Mouse (Mus musculus) hindbrain, embryonic 15.5 days (tissue): ENCODE measurements around the gene Azgp1. TPM values are rescaled to one million over a fixed set of nuclear protein-coding genes. Genes with fewer than 3 reads are reported as not detected.
"Not testable (repeated sequence)": the region's sequence is repeated elsewhere in the genome, so short reads cannot be mapped to it uniquely, and the experiment has no call there.

Experiments
- ATAC-seq: fragments of 200-750 bp; cut with Nextera tagmentation; 2 replicates; pipeline ENCODE4 v1.8.0; 2017; ENCODE audit warnings: low read depth, moderate number of reproducible peaks, moderate TSS enrichment; ENCODE audit not compliant: low FRiP score
- H3K27ac ChIP-seq: fragments of 300-500 bp; sonication (generic); replicated peaks from 2 replicates; pipeline ENCODE4 v1.5.1; 2015; ENCODE audit warnings: mild to moderate bottlenecking, inconsistent platforms
- H3K27me3 ChIP-seq: fragments of 300-500 bp; sonication (generic); 2 replicates; pipeline ENCODE4 v1.6.1; 2015; ENCODE audit warnings: control low read depth, inconsistent platforms
- H3K36me3 ChIP-seq: fragments of 300-500 bp; sonication (generic); 2 replicates; pipeline ENCODE4 v1.6.1; 2015; ENCODE audit warnings: control low read depth, inconsistent platforms
- H3K4me1 ChIP-seq: fragments of 300-500 bp; sonication (generic); replicated peaks from 2 replicates; pipeline ENCODE4 v1.6.1; 2015; ENCODE audit warnings: control low read depth, inconsistent platforms
- H3K4me2 ChIP-seq: fragments of 300-500 bp; sonication (generic); 2 replicates; pipeline ENCODE4 v1.6.1; 2015; ENCODE audit warnings: moderate library complexity, mild to moderate bottlenecking, inconsistent platforms
- H3K4me3 ChIP-seq: fragments of 300-500 bp; sonication (generic); 2 replicates; pipeline ENCODE4 v1.5.1; 2015; ENCODE audit warnings: mild to moderate bottlenecking, inconsistent platforms
- H3K9ac ChIP-seq: fragments of 300-500 bp; sonication (generic); 2 replicates; pipeline ENCODE4 v1.6.1; 2015; ENCODE audit warnings: inconsistent platforms
- H3K9me3 ChIP-seq: fragments of 300-500 bp; sonication (generic); 2 replicates; pipeline ENCODE4 v1.6.1; 2016; ENCODE audit warnings: control low read depth, inconsistent platforms
- WGBS: fragments of 180-500 bp; shearing (Covaris S2); methylation state at CpG from one replicate; pipeline ENCODE4 v1.1.7; 2015; 5-methylcytosine and 5-hydroxymethylcytosine counted together
- polyA plus RNA-seq: library from polyadenylated mRNA; unstranded; fragments of >200 nt; fragmentation: Nextera tagmentation; extraction: Ambion mirVana; gene quantifications from 2 replicates; pipeline ENCODE4 v1.2.1, GENCODE M21; 2015

Gene Azgp1
- polyA plus RNA-seq, 1 experiment from 2014 or later = not detected

DNA sequence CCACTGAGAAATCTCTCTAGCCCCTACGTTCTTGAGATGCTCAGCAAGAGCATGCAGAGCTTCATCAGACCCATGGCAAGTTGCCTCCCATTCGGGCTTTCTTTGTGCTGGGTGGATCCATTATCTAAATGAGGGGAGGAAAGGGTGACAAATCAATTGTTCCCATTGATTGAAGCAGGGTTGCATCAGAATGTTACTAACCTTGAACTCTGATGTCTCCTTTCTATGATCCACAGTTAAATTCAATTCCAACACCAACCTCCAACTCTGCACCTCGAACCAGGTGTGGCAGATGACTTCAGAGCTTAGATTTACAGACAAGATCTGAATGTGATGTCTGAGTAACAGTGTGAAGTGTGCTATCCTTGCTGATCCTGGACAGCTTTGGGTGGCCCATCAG lies 6.6 kb upstream of the Azgp1 start:
- WGBS = 51% methylated on average over 3 of the region's 3 CpGs
- Histone ChIP-seq H3K9ac (no peak overlapping the region), H3K4me1 (no peaks in the 10 kb centered on the region), H3K36me3 (no peaks in the 10 kb centered on the region), H3K27me3 (no peaks in the 10 kb centered on the region), H3K9me3 (no peaks in the 10 kb centered on the region), H3K4me2 (no peak overlapping the region), H3K27ac (no peak overlapping the region), H3K4me3 (no peak overlapping the region)
- ATAC-seq = no peak

DNA sequence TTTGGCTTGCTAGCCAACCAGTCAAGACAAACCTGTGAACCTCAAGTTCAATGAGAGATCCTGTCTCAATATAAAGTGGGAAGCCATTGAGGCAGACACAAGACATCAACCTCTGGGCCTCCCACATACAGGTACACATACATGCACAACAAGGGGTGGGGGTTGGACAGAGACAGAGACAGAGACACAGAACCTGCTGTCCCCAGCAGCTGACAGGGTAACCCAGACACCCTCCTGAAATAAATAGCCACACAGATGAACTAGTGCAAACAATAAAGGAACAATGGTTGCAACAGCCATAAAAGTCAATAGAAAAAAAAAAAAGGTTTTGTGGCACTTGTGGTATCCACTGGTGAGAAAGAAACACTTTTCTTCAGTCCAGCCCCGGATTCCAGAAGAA lies 5.9 kb upstream of the Azgp1 start:
- Histone ChIP-seq H3K27ac (no peak overlapping the region), H3K36me3 (no peaks in the 10 kb centered on the region), H3K4me2 (no peak overlapping the region), H3K27me3 (no peaks in the 10 kb centered on the region), H3K9ac (no peak overlapping the region), H3K9me3 (no peaks in the 10 kb centered on the region), H3K4me1 (no peaks in the 10 kb centered on the region), H3K4me3 (no peak overlapping the region)
- 63% methylated on average over 1 of the region's 1 CpGs for WGBS
- no peak for ATAC-seq

DNA sequence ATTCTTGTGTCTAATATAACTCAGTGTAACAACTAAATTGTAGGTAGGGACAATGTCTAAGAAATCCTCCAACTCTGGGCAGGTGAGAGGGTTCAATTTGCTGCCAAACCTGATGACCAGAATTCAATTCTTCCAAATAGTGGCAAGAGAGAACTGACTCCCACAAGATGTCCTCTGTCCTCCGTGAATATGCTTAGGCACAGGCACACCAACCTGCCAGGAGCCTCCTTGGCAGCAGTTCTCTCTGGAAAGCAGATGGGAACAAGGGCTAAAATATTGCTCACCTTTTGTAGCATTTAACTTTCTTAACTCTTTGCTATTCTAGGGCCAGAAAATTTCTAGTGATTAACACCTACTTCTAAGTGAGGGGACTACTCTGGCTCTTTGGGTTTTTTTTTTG lies 4.0 kb upstream of the Azgp1 start:
- Histone ChIP-seq H3K36me3 (no peaks in the 10 kb centered on the region), H3K27ac (no peak overlapping the region), H3K9ac (no peak overlapping the region), H3K4me1 (no peaks in the 10 kb centered on the region), H3K9me3 (no peaks in the 10 kb centered on the region), H3K4me2 (no peak overlapping the region), H3K27me3 (no peaks in the 10 kb centered on the region), H3K4me3 (no peak overlapping the region)
- 61% methylated on average over 1 of the region's 1 CpGs for WGBS
- ATAC-seq = no peak

DNA sequence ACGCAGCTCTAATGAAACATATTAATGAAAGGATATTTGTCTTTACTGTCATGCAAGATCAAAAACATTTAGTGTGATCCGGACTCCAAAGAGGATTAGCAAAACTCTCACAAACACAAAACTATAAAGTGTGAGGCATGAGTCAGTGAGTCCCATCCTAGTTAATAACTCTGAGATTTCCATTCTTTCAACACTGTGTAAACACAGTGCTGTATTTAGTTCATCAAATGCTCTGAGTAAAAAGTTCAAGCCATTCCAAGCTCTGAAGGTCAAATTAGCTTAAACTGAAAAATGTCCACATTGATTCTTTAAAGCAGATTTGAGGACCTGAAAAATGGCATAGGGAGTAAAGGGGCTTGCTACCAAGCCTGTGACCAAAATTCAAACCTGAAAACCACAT lies 2.2 kb upstream of the Azgp1 start:
- Histone ChIP-seq H3K27me3 (no peaks in the 10 kb centered on the region), H3K4me2 (no peak overlapping the region), H3K4me1 (no peaks in the 10 kb centered on the region), H3K36me3 (no peaks in the 10 kb centered on the region), H3K27ac (no peak overlapping the region), H3K4me3 (no peak overlapping the region), H3K9me3 (no peaks in the 10 kb centered on the region), H3K9ac (no peak overlapping the region)
- 87% methylated on average over 2 of the region's 2 CpGs for WGBS
- ATAC-seq = no peak

DNA sequence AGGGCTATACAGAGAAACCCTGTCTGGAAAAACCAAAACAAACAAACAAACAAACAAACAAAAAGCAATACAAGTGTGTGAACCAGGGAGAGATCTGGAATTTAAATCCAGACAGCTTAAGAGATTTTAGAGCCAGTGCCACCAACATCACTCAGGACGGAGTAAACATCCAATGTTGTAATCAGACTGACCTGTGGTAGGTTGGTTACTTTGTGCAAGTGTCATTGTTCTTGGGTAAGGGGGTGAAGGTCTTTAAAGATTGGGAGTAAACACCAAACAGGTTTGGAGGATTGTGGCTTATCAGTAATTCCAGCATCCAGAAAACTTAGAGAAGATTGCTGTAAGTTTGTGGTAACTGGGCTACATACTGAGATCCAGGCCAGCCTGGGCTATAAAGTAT lies 5.0 kb downstream of the Azgp1 start:
- no peak for ATAC-seq
- H3K4me2 ChIP-seq = no peak overlapping the region

DNA sequence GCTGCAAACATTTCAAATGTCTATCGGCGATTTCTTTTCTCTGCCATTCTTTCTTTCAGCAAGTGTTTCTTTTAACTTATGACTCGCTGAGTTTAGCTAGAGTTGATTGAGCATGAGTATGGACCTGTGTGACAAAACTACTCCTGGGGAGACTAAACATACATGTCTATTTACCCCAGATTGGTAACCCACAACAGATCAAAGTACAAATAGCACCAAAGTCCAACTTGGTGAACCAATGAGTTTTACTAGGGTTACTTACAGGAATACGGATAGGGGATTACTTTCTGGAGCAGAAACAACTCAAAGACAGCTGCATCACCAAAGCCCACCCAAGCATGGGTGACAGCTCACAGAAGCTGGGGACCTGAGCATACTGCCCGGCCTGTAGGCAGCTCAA lies 28.1 kb downstream of the Azgp1 start:
- no peak overlapping the region for H3K4me3 ChIP-seq
- H3K27me3 ChIP-seq = no peaks in the 10 kb centered on the region
- H3K36me3 ChIP-seq = no peaks in the 10 kb centered on the region
- H3K4me2 ChIP-seq = no peak overlapping the region
- no peak overlapping the region for H3K27ac ChIP-seq
- WGBS = 88% methylated on average over 5 of the region's 5 CpGs
- no peak overlapping the region for H3K9ac ChIP-seq
- no peaks in the 10 kb centered on the region for H3K9me3 ChIP-seq
- H3K4me1 ChIP-seq = no peaks in the 10 kb centered on the region
- ATAC-seq = no peak

More for the DNA sequence above, 5.0 kb downstream of the Azgp1 start:
- Histone ChIP-seq H3K9me3 (no peaks in the 10 kb centered on the region), H3K27ac (no peak overlapping the region), H3K9ac (no peak overlapping the region), H3K4me3 (no peak overlapping the region), H3K27me3 (no peaks in the 10 kb centered on the region), H3K36me3 (no peaks in the 10 kb centered on the region), H3K4me1 (no peaks in the 10 kb centered on the region)
- 94% methylated on average over 1 of the region's 1 CpGs for WGBS

DNA sequence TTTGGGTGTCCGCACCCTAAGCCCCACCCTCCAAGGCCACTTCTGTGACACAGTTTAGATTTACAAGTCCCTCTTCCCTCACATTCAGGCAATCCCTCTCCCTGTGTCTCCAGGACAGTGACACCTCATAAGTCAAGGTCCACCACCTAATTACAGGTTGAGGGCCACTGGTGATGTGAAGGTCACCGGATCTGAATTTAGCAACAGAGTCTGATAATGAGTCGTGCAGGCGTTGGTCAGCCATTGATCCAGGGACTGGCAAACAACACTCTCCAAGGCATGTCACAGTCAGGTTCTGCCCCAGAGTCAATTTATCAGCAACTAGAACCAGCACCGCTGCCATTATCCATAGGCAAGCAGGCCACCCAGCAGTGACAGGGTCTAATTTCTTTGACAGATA lies 31.1 kb downstream of the Azgp1 start:
- Histone ChIP-seq H3K4me2 (no peak overlapping the region), H3K27me3 (no peaks in the 10 kb centered on the region), H3K4me3 (no peak overlapping the region), H3K9ac (no peak overlapping the region), H3K4me1 (no peaks in the 10 kb centered on the region), H3K9me3 (no peaks in the 10 kb centered on the region), H3K27ac (no peak overlapping the region), H3K36me3 (no peaks in the 10 kb centered on the region)
- no peak for ATAC-seq
- 95% methylated on average over 5 of the region's 5 CpGs for WGBS

DNA sequence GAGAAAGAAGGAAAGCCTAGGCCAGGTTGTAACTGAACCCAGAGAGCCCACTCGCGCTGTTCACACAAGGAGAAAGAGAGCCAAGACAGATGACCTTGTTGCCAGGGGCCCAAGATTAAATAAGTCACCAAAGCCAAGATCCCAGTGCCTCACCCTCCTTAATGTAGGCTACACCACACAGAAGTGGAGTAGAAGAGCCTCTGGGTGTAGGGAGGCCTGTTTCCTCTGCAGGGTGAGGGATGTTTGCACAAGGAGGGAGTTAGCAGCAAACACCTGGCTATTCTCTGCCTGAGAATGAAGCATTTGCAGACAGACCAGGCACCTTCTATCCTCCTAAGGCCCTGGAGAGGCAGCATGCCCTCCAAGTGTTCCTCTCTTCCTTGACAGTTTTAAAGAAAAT lies 35.2 kb downstream of the Azgp1 start:
- Histone ChIP-seq H3K27ac (no peak overlapping the region), H3K4me1 (no peaks in the 10 kb centered on the region), H3K9me3 (no peaks in the 10 kb centered on the region), H3K36me3 (no peaks in the 10 kb centered on the region), H3K4me2 (no peak overlapping the region), H3K4me3 (no peak overlapping the region), H3K27me3 (no peaks in the 10 kb centered on the region), H3K9ac (no peak overlapping the region)
- ATAC-seq = no peak
- 92% methylated on average over 2 of the region's 2 CpGs for WGBS

DNA sequence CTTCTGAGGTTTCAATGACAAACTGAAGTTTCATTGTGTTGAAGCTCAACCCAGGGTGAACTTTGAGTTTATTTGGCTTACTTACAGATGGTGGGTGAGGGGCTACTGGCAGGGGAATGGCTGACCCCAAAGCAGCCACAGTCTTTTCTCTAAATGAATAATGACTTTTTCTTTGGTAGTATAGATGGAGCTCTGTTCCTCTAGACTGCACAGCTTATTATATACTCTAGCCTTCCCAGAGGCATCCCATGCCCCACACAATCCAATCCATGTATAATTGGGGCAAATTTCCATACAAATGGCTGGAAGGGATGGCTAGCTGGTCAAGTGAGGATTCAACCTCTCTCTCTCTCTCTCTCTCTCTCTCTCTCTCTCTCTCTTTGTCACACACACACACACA lies 35.7 kb downstream of the Azgp1 start:
- H3K27me3 ChIP-seq = no peaks in the 10 kb centered on the region
- no peak overlapping the region for H3K4me3 ChIP-seq
- no peak overlapping the region for H3K9ac ChIP-seq
- no peak overlapping the region for H3K27ac ChIP-seq
- no peak overlapping the region for H3K4me2 ChIP-seq
- no peaks in the 10 kb centered on the region for H3K9me3 ChIP-seq
- H3K4me1 ChIP-seq = no peaks in the 10 kb centered on the region
- H3K36me3 ChIP-seq = no peaks in the 10 kb centered on the region
- ATAC-seq = no peak

DNA sequence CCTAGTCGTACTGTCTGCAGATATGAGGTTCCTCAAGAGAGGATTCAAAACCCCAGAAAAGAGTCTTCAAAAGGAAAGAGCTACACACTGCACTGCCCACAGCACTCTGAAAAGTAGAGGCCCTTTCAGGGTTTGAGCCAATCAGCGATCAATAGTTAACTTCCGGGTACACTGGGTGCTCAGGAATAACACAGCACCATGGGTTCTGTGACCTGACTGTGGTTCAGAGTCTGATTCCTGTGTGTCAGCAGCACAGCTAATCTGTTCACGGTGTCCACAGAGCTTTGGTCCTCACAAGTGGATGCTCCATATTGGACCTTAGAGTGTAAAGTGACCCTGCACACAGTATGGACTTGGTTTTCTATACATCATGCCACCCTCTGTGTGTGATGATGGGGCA lies 38.3 kb downstream of the Azgp1 start:
- H3K4me1 ChIP-seq, H3K27me3 ChIP-seq, H3K27ac ChIP-seq, ATAC-seq, H3K9me3 ChIP-seq, H3K9ac ChIP-seq, H3K36me3 ChIP-seq, H3K4me3 ChIP-seq, H3K4me2 ChIP-seq: not testable (repeated sequence)
- WGBS = 89% methylated on average over 3 of the region's 4 CpGs

DNA sequence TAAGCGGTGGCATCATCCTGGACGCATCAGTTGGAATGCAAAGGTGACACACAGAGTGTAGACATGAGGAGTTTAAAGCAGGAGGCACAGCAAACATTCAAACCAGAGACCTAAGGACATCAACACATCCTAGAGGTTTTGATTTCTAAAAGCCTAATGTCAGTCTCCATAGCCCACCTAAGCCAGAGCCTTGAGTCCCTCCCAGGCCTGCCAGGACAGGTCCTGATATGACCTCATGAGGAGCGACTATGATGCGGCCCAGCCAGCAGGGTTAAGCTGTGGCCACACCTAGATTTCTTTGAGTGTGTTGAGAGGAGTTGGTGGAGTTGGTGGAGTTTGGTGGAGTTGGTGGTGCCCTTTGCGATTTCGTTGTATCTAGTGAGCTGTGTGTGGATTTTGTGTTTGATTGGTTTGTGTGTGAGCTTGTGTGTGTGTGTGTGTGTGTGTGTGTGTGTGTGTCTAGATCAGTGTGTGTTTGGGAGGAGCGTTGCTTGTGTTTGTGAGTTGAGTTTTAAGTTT lies 39.7 kb downstream of the Azgp1 start, which contains the start of the genes Smok3a and Smok3b:
TSS of gene Smok3a (plus strand) at position 301 of the 519 bp plus-strand sequence.
TSS of gene Smok3b (plus strand) at position 469 of the 519 bp plus-strand sequence.
- ATAC-seq, H3K27ac ChIP-seq, H3K4me3 ChIP-seq, H3K9ac ChIP-seq, H3K4me2 ChIP-seq, H3K27me3 ChIP-seq, H3K9me3 ChIP-seq, H3K4me1 ChIP-seq, H3K36me3 ChIP-seq: not testable (repeated sequence)
- 96% methylated on average over 3 of the region's 7 CpGs for WGBS
